ENCODE assay signal across 21 mouse cellular contexts in genomic region chr4:134053538-134053937, GRCm38 (mm10). TPM values are rescaled to one million over a fixed set of nuclear protein-coding genes. Genes with fewer than 3 reads are reported as not detected.
"Had no signal": no experiment of that assay in that cellular context is flagged by ENCODE, and none has a peak within 500 bp of the region (broad histone marks: within the 10 kb centered on the region; RNA-seq: fewer than 3 reads in every experiment).

Gene Zfp683, plus strand, starts transcription at chr4:134053838.

- ATAC-seq: midbrain, embryonic 16.5 days had no signal

- H3K27ac ChIP-seq: kidney, embryonic 15.5 days; limb, embryonic 13.5 days; liver, embryonic 15.5 days; midbrain, embryonic 12.5 days; neural tube, embryonic 13.5 days had no signal

- H3K9me3 ChIP-seq: kidney, embryonic 15.5 days; liver, embryonic 15.5 days; midbrain, embryonic 12.5 days; neural tube, embryonic 13.5 days had no signal

- H3K9ac ChIP-seq: kidney, embryonic 15.5 days; limb, embryonic 13.5 days; liver, embryonic 15.5 days; midbrain, embryonic 12.5 days; neural tube, embryonic 13.5 days had no signal

- H3K36me3 ChIP-seq: kidney, embryonic 15.5 days; limb, embryonic 13.5 days; liver, embryonic 15.5 days; midbrain, embryonic 12.5 days; neural tube, embryonic 13.5 days had no signal

- H3K4me2 ChIP-seq: kidney, embryonic 15.5 days; limb, embryonic 13.5 days; liver, embryonic 15.5 days; midbrain, embryonic 12.5 days; neural tube, embryonic 13.5 days had no signal

- H3K4me3 ChIP-seq: kidney, embryonic 15.5 days; limb, embryonic 13.5 days; liver, embryonic 15.5 days; midbrain, embryonic 12.5 days; neural tube, embryonic 13.5 days had no signal

- DNase-seq: kidney, adult 2 months; kidney, postnatal 14 days; left cerebral cortex, postnatal 4 days; retina, postnatal 1 day; right cerebral cortex, postnatal 4 days; spleen, adult 18-20 months; thymus, adult 18-20 months; thymus, postnatal 36 days had no signal

- H3K27me3 ChIP-seq: kidney, embryonic 15.5 days; midbrain, embryonic 12.5 days; neural tube, embryonic 13.5 days had no signal

RNA-seq across cellular contexts. Expression of gene Zfp683, which starts in this region (rescaled TPM):
- total RNA-seq: layer of hippocampus, adult 8-10 months; layer of hippocampus, postnatal 14 days; left cerebral cortex, adult 18-20 months; left cerebral cortex, postnatal 10 days; left cerebral cortex, postnatal 4 days; liver, adult 2 months had no signal
- polyA plus RNA-seq: kidney, embryonic 15.5 days; limb, embryonic 13.5 days; liver, embryonic 15.5 days; lung, embryonic 16.5 days; midbrain, embryonic 12.5 days; midbrain, embryonic 16.5 days; neural tube, embryonic 13.5 days; stomach, embryonic 14.5 days had no signal
